Mouse (Mus musculus): ENCODE measurements around the gene Gcfc2. TPM values are rescaled to one million over a fixed set of nuclear protein-coding genes. Genes with fewer than 3 reads are reported as not detected.

Gcfc2 gene
- polyA plus RNA-seq, 2 experiments = 11.5 to 21.5 TPM

DNA sequence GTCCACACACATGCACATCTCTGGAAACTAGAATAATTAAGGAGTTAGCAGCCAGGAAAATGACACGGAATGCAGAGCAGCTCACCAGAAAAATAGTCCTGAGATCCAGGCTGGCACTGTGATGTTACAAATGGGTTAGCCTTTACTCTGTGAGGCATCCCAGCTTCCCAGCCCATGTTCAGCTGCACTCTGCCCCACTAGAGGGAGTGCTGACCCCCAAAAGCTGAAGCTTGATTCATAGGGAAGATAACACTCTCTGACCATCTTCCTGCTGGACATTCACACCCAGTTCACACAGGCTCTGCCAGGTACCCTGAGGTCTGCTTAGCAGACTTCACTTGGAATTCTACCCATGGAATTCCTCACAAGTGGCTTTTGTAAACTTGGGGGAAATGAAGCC lies 36.8 kb downstream of the Gcfc2 start:
- H3K36me3 ChIP-seq (ENCODE audit: control insufficient read depth, insufficient read depth, low read length) = peaks cover 80% of the 10 kb centered on the region
- no peak overlapping the region for H3K4me2 ChIP-seq (replicated peaks; ENCODE audit: low read depth, low read length, severe bottlenecking)
- H3K9ac ChIP-seq (ENCODE audit: low read depth, low read length, severe bottlenecking) = no peak overlapping the region
- no peak for TF ChIP-seq POLR2A (IDR thresholded peaks at IDR 0.05; ENCODE audit: borderline replicate concordance, extremely low read depth, insufficient read depth, insufficient read length)
- H3K4me3 ChIP-seq (replicated peaks; ENCODE audit: low read length) = no peak overlapping the region
- DNase-seq (ENCODE audit: low spot score) (no peak), ATAC-seq (ENCODE audit: low FRiP score, low read depth) (no peak)
- no peaks in the 10 kb centered on the region for H3K9me3 ChIP-seq (ENCODE audit: control insufficient read depth, low read length)
- no peaks in the 10 kb centered on the region for H3K27me3 ChIP-seq (ENCODE audit: control insufficient read depth, insufficient read depth, low read length)
- H3K4me1 ChIP-seq (ENCODE audit: control insufficient read depth, insufficient read depth, low read length) = peaks cover 7% of the 10 kb centered on the region
- no peak overlapping the region for H3K27ac ChIP-seq (replicated peaks; ENCODE audit: low read depth, low read length)
- 90% methylated on average over 1 of the region's 1 CpGs for WGBS

DNA sequence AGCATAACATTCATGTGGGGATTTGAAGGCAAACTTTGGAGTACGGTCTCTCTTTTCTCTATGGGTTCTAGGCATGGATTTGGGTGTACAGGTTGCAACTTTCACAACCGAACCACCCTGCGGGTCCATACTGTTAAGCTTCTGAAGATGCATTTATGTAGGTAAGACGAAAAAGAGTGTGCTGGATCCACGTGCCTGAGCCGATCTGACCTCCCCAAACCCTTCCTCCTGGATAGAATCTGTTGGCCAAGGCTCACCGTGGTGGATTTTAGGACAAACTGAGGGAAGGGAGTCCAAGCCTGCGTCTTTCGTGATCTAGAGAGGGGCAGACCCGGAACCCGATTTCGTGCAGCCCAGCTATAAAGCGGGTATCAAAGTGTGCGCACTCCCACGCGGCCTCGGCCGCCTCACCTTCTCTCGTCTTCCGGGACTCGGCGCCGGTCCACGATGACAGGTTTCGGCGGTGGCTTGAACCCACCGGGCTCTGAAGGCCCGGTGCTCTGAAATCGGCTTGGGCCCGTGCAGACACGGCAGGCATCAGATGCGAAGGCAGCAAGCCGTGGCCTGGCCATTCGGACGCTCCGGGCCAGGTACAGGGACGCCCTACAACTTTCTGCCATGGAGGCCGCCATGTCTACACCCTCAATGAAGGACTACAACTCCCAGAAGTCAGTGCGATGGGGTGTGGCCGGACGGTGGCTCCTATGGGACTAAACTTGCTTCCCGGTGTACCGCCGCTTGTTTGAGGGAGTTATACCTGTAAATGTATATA lies 42.0 kb downstream of the Gcfc2 start, which contains the start of gene Mrpl19:
Gene Mrpl19 (minus strand): TSS at position 663 of the 772 bp plus-strand sequence.
- WGBS = under 1% methylated on average over 40 of the region's 44 CpGs
- H3K4me3 ChIP-seq (replicated peaks; ENCODE audit: low read length) = peak within 1 kb of the TSS; percentile 83
- TF ChIP-seq POLR2A (IDR thresholded peaks at IDR 0.05; ENCODE audit: borderline replicate concordance, extremely low read depth, insufficient read depth, insufficient read length) = no peak
- peaks cover 7% of the 10 kb centered on the region for H3K4me1 ChIP-seq (ENCODE audit: control insufficient read depth, insufficient read depth, low read length)
- DNase-seq (ENCODE audit: low spot score) (peak; percentile 92), ATAC-seq (ENCODE audit: low FRiP score, low read depth) (peak; percentile 97)
- no peaks in the 10 kb centered on the region for H3K27me3 ChIP-seq (ENCODE audit: control insufficient read depth, insufficient read depth, low read length)
- peak within 1 kb of the TSS; percentile 61 for H3K4me2 ChIP-seq (replicated peaks; ENCODE audit: low read depth, low read length, severe bottlenecking)
- peaks cover 29% of the 10 kb centered on the region for H3K36me3 ChIP-seq (ENCODE audit: control insufficient read depth, insufficient read depth, low read length)
- no peaks in the 10 kb centered on the region for H3K9me3 ChIP-seq (ENCODE audit: control insufficient read depth, low read length)
- H3K9ac ChIP-seq (ENCODE audit: low read depth, low read length, severe bottlenecking) = peak within 1 kb of the TSS; percentile 73
- H3K27ac ChIP-seq (replicated peaks; ENCODE audit: low read depth, low read length) = no peak within 1 kb of the TSS

DNA sequence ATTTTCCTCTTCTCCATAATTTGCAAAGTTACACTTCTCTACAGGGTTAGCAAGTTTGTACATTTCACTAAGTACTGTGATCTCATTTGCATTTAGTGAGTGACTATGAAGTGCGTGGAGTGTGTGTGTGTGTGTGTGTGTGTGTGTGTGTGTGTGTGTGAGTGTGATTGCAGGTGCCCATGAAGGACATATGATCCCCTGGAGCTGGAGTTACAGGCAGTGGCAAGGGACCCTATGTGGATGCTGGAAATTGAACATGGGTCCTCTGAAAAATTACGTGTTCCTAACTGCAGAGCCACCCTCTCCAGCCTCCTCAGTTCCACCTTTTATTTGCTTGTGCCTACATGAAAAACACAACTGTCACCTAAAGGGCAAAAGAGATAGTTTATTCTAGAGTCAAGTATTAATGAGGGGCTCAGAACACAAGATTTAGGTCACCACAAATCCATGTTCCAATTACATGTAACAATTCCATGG lies 42.6 kb downstream of the Gcfc2 start:
- ATAC-seq (ENCODE audit: low FRiP score, low read depth) = no peak
- Histone ChIP-seq H3K9ac (ENCODE audit: low read depth, low read length, severe bottlenecking) (no peak overlapping the region), H3K36me3 (ENCODE audit: control insufficient read depth, insufficient read depth, low read length) (peaks cover 23% of the 10 kb centered on the region), H3K27ac (replicated peaks; ENCODE audit: low read depth, low read length) (no peak overlapping the region), H3K4me3 (replicated peaks; ENCODE audit: low read length) (peak overlapping the region; percentile 83), H3K4me2 (replicated peaks; ENCODE audit: low read depth, low read length, severe bottlenecking) (peak overlapping the region; percentile 61), H3K4me1 (ENCODE audit: control insufficient read depth, insufficient read depth, low read length) (peaks cover 7% of the 10 kb centered on the region), H3K27me3 (ENCODE audit: control insufficient read depth, insufficient read depth, low read length) (no peaks in the 10 kb centered on the region), H3K9me3 (ENCODE audit: control insufficient read depth, low read length) (no peaks in the 10 kb centered on the region)
- 45% methylated on average over 2 of the region's 2 CpGs for WGBS
- no peak for DNase-seq (ENCODE audit: low spot score)
- no peak for TF ChIP-seq POLR2A (IDR thresholded peaks at IDR 0.05; ENCODE audit: borderline replicate concordance, extremely low read depth, insufficient read depth, insufficient read length)

DNA sequence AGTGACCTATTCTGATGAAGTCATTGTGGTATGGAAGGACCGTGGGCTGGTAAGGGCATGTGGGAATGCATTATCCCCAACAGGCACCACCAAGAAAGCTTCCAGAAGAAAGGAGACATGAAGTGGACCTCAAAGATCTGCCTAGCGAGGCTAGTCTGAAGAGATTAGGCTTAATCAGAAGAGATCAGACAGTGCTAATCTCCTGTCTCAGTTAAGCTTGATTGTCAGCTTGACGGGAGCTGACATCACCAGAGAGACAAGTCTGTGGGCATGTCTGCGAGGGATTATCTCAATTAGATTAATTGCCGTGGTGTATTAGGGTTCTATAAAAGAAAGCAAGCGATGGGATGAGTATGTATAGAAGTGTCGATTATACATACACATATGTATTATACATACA lies 47.7 kb downstream of the Gcfc2 start:
- Histone ChIP-seq H3K9me3 (ENCODE audit: control insufficient read depth, low read length) (no peaks in the 10 kb centered on the region), H3K4me3 (replicated peaks; ENCODE audit: low read length) (no peak overlapping the region), H3K4me1 (ENCODE audit: control insufficient read depth, insufficient read depth, low read length) (no peaks in the 10 kb centered on the region), H3K9ac (ENCODE audit: low read depth, low read length, severe bottlenecking) (no peak overlapping the region), H3K27ac (replicated peaks; ENCODE audit: low read depth, low read length) (no peak overlapping the region), H3K36me3 (ENCODE audit: control insufficient read depth, insufficient read depth, low read length) (no peaks in the 10 kb centered on the region), H3K27me3 (ENCODE audit: control insufficient read depth, insufficient read depth, low read length) (no peaks in the 10 kb centered on the region), H3K4me2 (replicated peaks; ENCODE audit: low read depth, low read length, severe bottlenecking) (no peak overlapping the region)
- 87% methylated on average over 7 of the region's 7 CpGs for WGBS
- ATAC-seq (ENCODE audit: low FRiP score, low read depth) (no peak), DNase-seq (ENCODE audit: low spot score) (no peak)
- TF ChIP-seq POLR2A (IDR thresholded peaks at IDR 0.05; ENCODE audit: borderline replicate concordance, extremely low read depth, insufficient read depth, insufficient read length) = no peak

DNA sequence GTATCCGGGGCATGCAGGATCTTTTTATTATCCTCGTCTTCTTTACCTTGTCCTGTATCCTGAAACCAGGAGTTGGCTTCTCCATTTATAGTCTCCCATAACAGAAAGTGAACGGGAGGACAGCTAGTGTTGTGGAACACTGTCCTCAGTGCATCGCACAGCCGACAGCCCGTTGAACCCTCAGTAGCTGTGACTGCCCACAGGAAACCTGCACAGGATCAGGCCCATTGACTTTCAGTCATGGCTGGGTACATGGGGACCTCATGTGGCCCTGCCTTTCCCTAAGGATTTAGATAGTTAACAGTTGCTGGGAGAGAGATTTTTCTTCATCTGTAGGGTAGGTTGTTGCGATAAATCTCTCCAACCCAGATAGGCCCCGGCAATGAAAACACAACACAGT lies 49.1 kb downstream of the Gcfc2 start:
- Histone ChIP-seq H3K4me1 (ENCODE audit: control insufficient read depth, insufficient read depth, low read length) (no peaks in the 10 kb centered on the region), H3K9me3 (ENCODE audit: control insufficient read depth, low read length) (no peaks in the 10 kb centered on the region), H3K27ac (replicated peaks; ENCODE audit: low read depth, low read length) (no peak overlapping the region), H3K4me3 (replicated peaks; ENCODE audit: low read length) (no peak overlapping the region), H3K9ac (ENCODE audit: low read depth, low read length, severe bottlenecking) (no peak overlapping the region), H3K27me3 (ENCODE audit: control insufficient read depth, insufficient read depth, low read length) (no peaks in the 10 kb centered on the region), H3K36me3 (ENCODE audit: control insufficient read depth, insufficient read depth, low read length) (no peaks in the 10 kb centered on the region), H3K4me2 (replicated peaks; ENCODE audit: low read depth, low read length, severe bottlenecking) (no peak overlapping the region)
- TF ChIP-seq POLR2A (IDR thresholded peaks at IDR 0.05; ENCODE audit: borderline replicate concordance, extremely low read depth, insufficient read depth, insufficient read length) = no peak
- no peak for ATAC-seq (ENCODE audit: low FRiP score, low read depth)
- DNase-seq (ENCODE audit: low spot score) = no peak
- 84% methylated on average over 8 of the region's 8 CpGs for WGBS

Data from limb, embryonic 14.5 days (tissue).